Mouse (Mus musculus) frontal cortex, postnatal 36 days (tissue): ENCODE data around the gene Gm13090.
A peak's percentile ranks its signal among the peaks of the same experiment; 100 is the strongest.

Experiments used
- DNase-seq, 2 experiments: peaks; one replicate each; pipeline ENCODE4 v3.0.0; 2022; ENCODE audit warnings: low spot score in 2 of 2

The Gm13090 gene

GRCm38 (mm10) chr4:151096334-151097103, 7.1 kb downstream of the Gm13090 start:
- DNase-seq = no peak

- DNase-seq = no peak
These were observed 7.7 kb downstream of the Gm13090 start for GRCm38 (mm10) chr4:151097104-151097438.

GRCm38 (mm10) chr4:151103646-151104045, 14.3 kb downstream of the Gm13090 start:
- no peak for DNase-seq

- no peak for DNase-seq
These were observed 14.8 kb downstream of the Gm13090 start for GRCm38 (mm10) chr4:151104147-151104546.

GRCm38 (mm10) chr4:151105886-151106285, 16.5 kb downstream of the Gm13090 start:
- DNase-seq = no peak

GRCm38 (mm10) chr4:151106468-151106867, 17.1 kb downstream of the Gm13090 start:
- DNase-seq = no peak

- DNase-seq = peak in 1 of 2 experiments; percentile 67
These were observed 18.0 kb downstream of the Gm13090 start for GRCm38 (mm10) chr4:151107131-151108001.

GRCm38 (mm10) chr4:151108028-151108771, 18.8 kb downstream of the Gm13090 start:
- DNase-seq = peak; percentile 83 to 89

GRCm38 (mm10) chr4:151108834-151109241, 19.5 kb downstream of the Gm13090 start:
- DNase-seq = no peak

GRCm38 (mm10) chr4:151111226-151111625, 21.9 kb downstream of the Gm13090 start:
- no peak for DNase-seq

- DNase-seq = peak in 1 of 2 experiments; percentile 59
These were observed 25.2 kb downstream of the Gm13090 start for GRCm38 (mm10) chr4:151114574-151114973.

- DNase-seq = no peak
These were observed 29.5 kb downstream of the Gm13090 start for GRCm38 (mm10) chr4:151118883-151119282.

GRCm38 (mm10) chr4:151127636-151128548, 38.5 kb downstream of the Gm13090 start:
- no peak for DNase-seq

GRCm38 (mm10) chr4:151128641-151129541, 39.5 kb downstream of the Gm13090 start:
- DNase-seq = peak; percentile 82 to 88

GRCm38 (mm10) chr4:151129725-151130557, 40.6 kb downstream of the Gm13090 start:
- peak in 1 of 2 experiments; percentile 41 for DNase-seq

GRCm38 (mm10) chr4:151130756-151131490, 41.6 kb downstream of the Gm13090 start:
- DNase-seq = no peak

GRCm38 (mm10) chr4:151132493-151132892, 43.1 kb downstream of the Gm13090 start:
- DNase-seq = no peak

GRCm38 (mm10) chr4:151133760-151134159, 44.4 kb downstream of the Gm13090 start:
- DNase-seq = no peak
